Mouse (Mus musculus) midbrain, embryonic 15.5 days (tissue): ENCODE measurements around the gene Pdcd5. TPM values are rescaled to one million over a fixed set of nuclear protein-coding genes. Genes with fewer than 3 reads are reported as not detected.

Experiments
- ATAC-seq: fragments of 200-750 bp; cut with Nextera tagmentation; replicated peaks from 2 replicates; pipeline ENCODE4 v1.8.0; 2017; ENCODE audit warnings: moderate TSS enrichment
- H3K27ac ChIP-seq: fragments of 300-500 bp; sonication (generic); 2 replicates; pipeline ENCODE4 v1.5.1; 2015; ENCODE audit warnings: mild to moderate bottlenecking, inconsistent platforms
- H3K27me3 ChIP-seq: fragments of 300-500 bp; sonication (generic); replicated peaks from 2 replicates; pipeline ENCODE4 v1.6.1; 2015; ENCODE audit warnings: inconsistent platforms
- H3K36me3 ChIP-seq: fragments of 300-500 bp; sonication (generic); replicated peaks from 2 replicates; pipeline ENCODE4 v1.6.1; 2015; ENCODE audit warnings: inconsistent platforms
- H3K4me1 ChIP-seq: fragments of 300-500 bp; sonication (generic); 2 replicates; pipeline ENCODE4 v1.6.1; 2015; ENCODE audit warnings: inconsistent platforms
- H3K4me2 ChIP-seq: fragments of 300-500 bp; sonication (generic); 2 replicates; pipeline ENCODE4 v1.6.1; 2015; ENCODE audit warnings: inconsistent platforms, mild to moderate bottlenecking, moderate library complexity
- H3K4me3 ChIP-seq: fragments of 300-500 bp; sonication (generic); 2 replicates; pipeline ENCODE4 v1.5.1; 2015; ENCODE audit warnings: mild to moderate bottlenecking, inconsistent platforms
- H3K9ac ChIP-seq: fragments of 300-500 bp; sonication (generic); 2 replicates; pipeline ENCODE4 v1.6.1; 2015; ENCODE audit warnings: mild to moderate bottlenecking, inconsistent platforms
- H3K9me3 ChIP-seq: fragments of 300-500 bp; sonication (generic); 2 replicates; pipeline ENCODE4 v1.6.1; 2016; ENCODE audit warnings: inconsistent platforms
- WGBS: fragments of 180-500 bp; shearing (Covaris S2); methylation state at CpG from one replicate; pipeline ENCODE4 v1.1.7; 2015; ENCODE audit warnings: mixed read lengths; 5-methylcytosine and 5-hydroxymethylcytosine counted together
- polyA plus RNA-seq: library from polyadenylated mRNA; unstranded; fragments of >200 nt; fragmentation: Nextera tagmentation; extraction: Ambion mirVana; gene quantifications from 2 replicates; pipeline ENCODE4 v1.2.1, GENCODE M21; 2015

Gene Pdcd5
- 235 and 241 TPM in 2 replicates for polyA plus RNA-seq

DNA sequence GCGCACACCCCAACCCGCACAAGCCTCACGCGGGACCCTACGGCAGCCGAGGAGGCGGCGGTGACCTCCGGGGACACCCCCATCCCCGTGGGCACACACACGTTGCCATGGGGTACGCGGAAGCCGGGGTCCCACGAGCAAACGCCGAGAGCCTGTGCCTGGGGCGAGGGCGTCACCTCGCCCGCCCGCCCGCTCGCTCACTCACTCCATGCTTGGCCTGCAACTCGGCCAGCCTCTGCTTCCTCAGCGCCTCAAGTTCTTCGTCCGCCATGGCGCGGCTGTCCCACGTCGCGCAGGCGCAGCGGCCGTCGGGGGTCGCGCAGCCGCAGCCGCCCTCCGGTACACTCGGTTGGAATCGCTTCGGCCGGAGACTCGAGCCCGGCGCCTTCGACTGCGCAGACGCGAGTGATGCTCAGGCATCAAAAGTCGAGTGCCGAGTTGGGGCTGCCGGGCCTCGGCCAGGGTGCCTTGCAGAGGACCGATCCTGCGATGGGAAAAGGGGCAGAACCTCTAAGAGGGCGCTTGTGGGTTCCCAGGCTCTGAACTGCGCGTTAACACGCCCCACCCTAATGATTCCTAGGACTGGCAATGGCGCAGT, at the start of gene Pdcd5:
Gene Pdcd5, minus strand, starts transcription at position 421 of the 598 bp plus-strand sequence.
- Histone ChIP-seq H3K4me1 (peaks cover 14% of the 10 kb centered on the region), H3K36me3 (peaks cover 30% of the 10 kb centered on the region; the same call in 1 of the 2 replicates), H3K27me3 (no peaks in the 10 kb centered on the region), H3K9ac (peak within 1 kb of the TSS; percentile 97), H3K4me2 (peak within 1 kb of the TSS; percentile 68), H3K27ac (peak within 1 kb of the TSS; percentile 86), H3K4me3 (peak within 1 kb of the TSS; percentile 86), H3K9me3 (no peaks in the 10 kb centered on the region)
- under 1% methylated on average over 64 of the region's 64 CpGs for WGBS
- ATAC-seq, result peak; percentile 94

DNA sequence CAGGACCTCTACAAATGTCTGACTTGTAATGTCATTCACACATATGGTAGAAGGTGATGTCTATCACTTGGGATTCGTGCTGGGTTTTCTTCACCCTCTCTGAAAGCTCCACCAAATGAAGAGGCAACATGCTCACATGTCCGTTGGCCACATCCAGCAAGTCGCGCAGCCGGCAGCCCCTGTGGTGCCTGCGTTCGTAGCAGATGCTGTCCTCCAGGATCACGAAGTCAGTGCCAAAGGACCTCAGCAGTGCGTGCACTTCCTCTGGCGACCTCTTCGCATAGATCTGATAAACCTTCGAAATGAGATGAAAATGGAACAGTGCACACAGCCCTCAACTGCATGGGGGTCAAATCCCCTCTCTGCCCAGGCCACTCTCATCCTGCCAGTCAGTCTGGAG, 45.3 kb upstream of the Pdcd5 start:
- Histone ChIP-seq H3K36me3 (peaks cover 6% of the 10 kb centered on the region; the same call in 1 of the 2 replicates), H3K27me3 (no peaks in the 10 kb centered on the region), H3K9ac (no peak overlapping the region), H3K4me1 (no peaks in the 10 kb centered on the region), H3K4me2 (no peak overlapping the region), H3K27ac (no peak overlapping the region), H3K9me3 (no peaks in the 10 kb centered on the region), H3K4me3 (no peak overlapping the region)
- 90% methylated on average over 12 of the region's 12 CpGs for WGBS
- ATAC-seq, result no peak

DNA sequence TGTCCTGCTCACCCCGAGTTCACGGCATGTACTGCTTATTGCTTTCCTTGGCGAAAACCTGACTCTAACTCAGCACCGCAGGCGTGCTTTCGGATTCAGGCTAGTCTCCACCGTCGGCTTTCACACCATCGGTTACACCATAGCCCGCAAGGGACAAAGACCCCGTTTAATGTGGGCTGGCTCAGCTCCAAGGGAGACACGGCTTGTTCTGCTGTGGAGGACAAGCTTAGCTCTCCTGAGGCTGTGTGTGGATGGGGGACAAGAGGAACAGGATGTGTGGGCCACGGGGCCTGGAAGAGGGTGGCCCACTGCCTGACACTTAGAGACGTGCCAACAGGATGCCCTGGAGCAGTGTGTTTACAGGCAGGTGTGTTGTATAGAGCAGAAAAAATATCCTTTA, 44.8 kb upstream of the Pdcd5 start:
- H3K9me3 ChIP-seq, result no peaks in the 10 kb centered on the region
- no peak overlapping the region for H3K9ac ChIP-seq
- ATAC-seq, result peak; percentile 44; the same call in 1 of the 2 replicates
- H3K4me3 ChIP-seq, result no peak overlapping the region
- H3K4me1 ChIP-seq, result no peaks in the 10 kb centered on the region
- H3K4me2 ChIP-seq, result no peak overlapping the region
- 60% methylated on average over 14 of the region's 14 CpGs for WGBS
- H3K27ac ChIP-seq, result no peak overlapping the region
- H3K27me3 ChIP-seq, result no peaks in the 10 kb centered on the region
- peaks cover 6% of the 10 kb centered on the region; the same call in 1 of the 2 replicates for H3K36me3 ChIP-seq

DNA sequence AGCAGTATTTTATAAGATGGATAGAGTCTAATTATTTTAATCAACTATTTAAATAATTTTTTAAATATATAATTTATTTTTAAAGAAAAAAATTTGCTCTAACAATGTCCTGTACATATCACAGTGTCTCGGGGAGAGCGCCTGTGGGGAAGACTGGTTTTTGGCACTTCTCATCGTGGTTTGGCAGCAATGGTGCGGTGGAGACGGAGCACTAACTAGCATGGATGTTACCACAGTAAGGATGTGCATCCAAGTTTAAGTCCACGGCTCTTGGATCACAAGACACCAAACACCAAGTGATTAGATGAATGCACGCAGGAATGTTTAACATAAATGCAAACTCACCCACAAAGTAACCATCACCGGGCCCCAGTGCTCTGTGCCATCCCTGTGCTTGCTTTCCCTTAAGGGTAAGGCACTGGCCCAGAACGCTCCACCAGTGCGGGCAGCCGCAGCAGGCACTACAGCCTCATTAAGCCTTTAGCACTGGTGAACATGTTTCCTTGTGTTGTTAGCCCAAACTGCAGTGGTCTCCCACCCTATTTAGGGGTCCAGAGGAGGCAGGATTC, 41.5 kb upstream of the Pdcd5 start:
- no peaks in the 10 kb centered on the region for H3K27me3 ChIP-seq
- H3K4me1 ChIP-seq, result peaks cover 10% of the 10 kb centered on the region
- peaks cover 6% of the 10 kb centered on the region; the same call in 1 of the 2 replicates for H3K36me3 ChIP-seq
- no peaks in the 10 kb centered on the region for H3K9me3 ChIP-seq
- H3K27ac ChIP-seq, result no peak overlapping the region
- H3K4me2 ChIP-seq, result no peak overlapping the region
- no peak for ATAC-seq
- no peak overlapping the region for H3K9ac ChIP-seq
- WGBS, result 86% methylated on average over 11 of the region's 11 CpGs
- H3K4me3 ChIP-seq, result no peak overlapping the region

DNA sequence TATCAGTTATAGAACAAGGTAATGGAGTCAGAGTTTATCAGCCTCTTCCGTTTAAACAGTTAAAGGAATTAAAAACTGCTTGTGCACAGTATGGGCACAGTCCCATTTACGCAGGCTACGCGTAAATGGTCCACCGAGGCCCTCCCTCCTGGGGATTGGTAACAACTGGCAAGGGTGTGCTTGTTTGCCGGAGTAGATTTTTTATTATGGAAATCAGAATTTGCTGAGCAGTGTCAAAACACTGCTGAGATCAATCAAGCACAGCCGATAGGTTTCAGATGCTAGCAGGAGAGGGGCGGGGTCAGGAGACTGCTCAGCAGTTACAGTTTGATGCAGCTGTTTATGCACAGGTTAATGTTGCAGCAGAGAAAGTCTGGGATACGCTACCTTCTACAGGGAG, 41.0 kb upstream of the Pdcd5 start:
- ATAC-seq, result no peak

DNA sequence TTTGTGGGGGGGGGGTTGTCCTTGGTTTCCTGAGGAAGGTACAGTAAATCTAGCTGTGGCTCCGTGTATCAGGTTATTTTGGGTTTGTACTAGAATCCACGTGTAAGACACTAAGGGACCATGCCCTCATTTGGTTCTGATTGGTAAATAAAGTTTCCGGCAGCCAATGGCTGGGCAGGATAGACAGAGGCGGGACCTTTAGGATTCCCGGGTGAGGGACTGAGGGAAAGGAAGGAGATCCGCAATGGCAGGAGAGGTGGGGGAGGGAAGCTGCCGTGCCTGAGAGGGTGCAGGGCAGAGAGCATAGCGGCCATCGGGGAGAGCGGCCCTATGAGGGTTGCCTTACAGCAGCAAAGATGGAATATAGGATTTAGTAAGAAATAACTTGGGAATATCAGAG, 39.9 kb upstream of the Pdcd5 start:
- Histone ChIP-seq H3K9ac (no peak overlapping the region), H3K4me1 (peaks cover 13% of the 10 kb centered on the region), H3K4me2 (peak overlapping the region; percentile 14; the same call in 1 of the 2 replicates), H3K27me3 (no peaks in the 10 kb centered on the region), H3K27ac (no peak overlapping the region), H3K9me3 (no peaks in the 10 kb centered on the region), H3K36me3 (peaks cover 6% of the 10 kb centered on the region; the same call in 1 of the 2 replicates), H3K4me3 (no peak overlapping the region)
- no peak for ATAC-seq
- WGBS, result 28% methylated on average over 10 of the region's 10 CpGs

More for the DNA sequence above, 41.0 kb upstream of the Pdcd5 start:
- Histone ChIP-seq H3K4me1 (peaks cover 13% of the 10 kb centered on the region), H3K9me3 (no peaks in the 10 kb centered on the region), H3K36me3 (peaks cover 6% of the 10 kb centered on the region; the same call in 1 of the 2 replicates), H3K9ac (no peak overlapping the region), H3K4me3 (no peak overlapping the region), H3K4me2 (no peak overlapping the region), H3K27me3 (no peaks in the 10 kb centered on the region), H3K27ac (no peak overlapping the region)
- WGBS, result 43% methylated on average over 9 of the region's 9 CpGs

DNA sequence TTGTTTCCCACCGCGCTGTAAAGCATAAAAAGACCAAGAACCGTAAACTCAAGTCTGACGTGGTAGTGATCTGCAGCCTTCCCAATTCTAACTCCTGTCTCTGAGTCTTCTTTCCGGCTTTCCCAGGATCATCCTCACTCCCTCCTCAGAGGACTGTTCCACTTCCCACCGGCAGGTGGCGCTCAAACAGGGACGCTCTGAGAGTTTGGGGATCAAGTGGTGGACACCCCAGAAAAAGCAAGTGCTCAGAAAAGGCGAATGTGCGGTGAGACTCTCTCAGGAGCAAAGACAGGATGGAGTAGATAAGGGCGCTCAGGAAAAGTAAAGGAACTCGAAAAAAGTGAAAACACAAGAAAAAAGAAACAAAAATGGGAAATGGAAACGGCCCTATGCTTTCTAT, 39.4 kb upstream of the Pdcd5 start:
- Histone ChIP-seq H3K27ac (no peak overlapping the region), H3K9ac (no peak overlapping the region), H3K9me3 (no peaks in the 10 kb centered on the region), H3K4me2 (peak overlapping the region; percentile 14; the same call in 1 of the 2 replicates), H3K4me3 (no peak overlapping the region), H3K36me3 (peaks cover 6% of the 10 kb centered on the region; the same call in 1 of the 2 replicates), H3K27me3 (no peaks in the 10 kb centered on the region), H3K4me1 (peaks cover 13% of the 10 kb centered on the region)
- WGBS, result 32% methylated on average over 13 of the region's 13 CpGs
- no peak for ATAC-seq

DNA sequence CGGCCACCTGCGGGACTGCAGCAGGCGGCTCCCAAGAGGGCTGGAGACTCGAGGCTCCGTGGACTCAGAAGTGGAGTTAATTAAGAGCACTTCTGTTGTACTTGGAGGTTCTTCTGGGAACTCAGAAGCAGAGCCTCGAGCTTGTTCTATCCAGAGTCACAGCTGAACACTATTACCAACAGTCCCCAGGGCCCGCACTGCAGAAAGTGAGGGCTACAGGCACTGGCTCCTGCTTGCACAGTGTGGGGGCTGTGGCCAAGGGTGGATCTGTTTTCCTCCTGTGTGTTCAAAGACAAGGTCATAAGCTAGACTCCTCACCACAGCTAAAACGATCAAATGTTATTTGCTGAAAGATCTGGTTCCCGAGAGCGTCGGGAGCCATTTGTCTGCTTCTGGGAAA, 38.9 kb upstream of the Pdcd5 start:
- H3K4me3 ChIP-seq, result no peak overlapping the region
- no peak; the same call in 1 of the 2 replicates for ATAC-seq
- no peaks in the 10 kb centered on the region for H3K9me3 ChIP-seq
- peaks cover 6% of the 10 kb centered on the region; the same call in 1 of the 2 replicates for H3K36me3 ChIP-seq
- H3K9ac ChIP-seq, result no peak overlapping the region
- no peak overlapping the region for H3K4me2 ChIP-seq
- no peak overlapping the region for H3K27ac ChIP-seq
- WGBS, result 68% methylated on average over 11 of the region's 11 CpGs
- H3K27me3 ChIP-seq, result no peaks in the 10 kb centered on the region
- peaks cover 13% of the 10 kb centered on the region for H3K4me1 ChIP-seq

DNA sequence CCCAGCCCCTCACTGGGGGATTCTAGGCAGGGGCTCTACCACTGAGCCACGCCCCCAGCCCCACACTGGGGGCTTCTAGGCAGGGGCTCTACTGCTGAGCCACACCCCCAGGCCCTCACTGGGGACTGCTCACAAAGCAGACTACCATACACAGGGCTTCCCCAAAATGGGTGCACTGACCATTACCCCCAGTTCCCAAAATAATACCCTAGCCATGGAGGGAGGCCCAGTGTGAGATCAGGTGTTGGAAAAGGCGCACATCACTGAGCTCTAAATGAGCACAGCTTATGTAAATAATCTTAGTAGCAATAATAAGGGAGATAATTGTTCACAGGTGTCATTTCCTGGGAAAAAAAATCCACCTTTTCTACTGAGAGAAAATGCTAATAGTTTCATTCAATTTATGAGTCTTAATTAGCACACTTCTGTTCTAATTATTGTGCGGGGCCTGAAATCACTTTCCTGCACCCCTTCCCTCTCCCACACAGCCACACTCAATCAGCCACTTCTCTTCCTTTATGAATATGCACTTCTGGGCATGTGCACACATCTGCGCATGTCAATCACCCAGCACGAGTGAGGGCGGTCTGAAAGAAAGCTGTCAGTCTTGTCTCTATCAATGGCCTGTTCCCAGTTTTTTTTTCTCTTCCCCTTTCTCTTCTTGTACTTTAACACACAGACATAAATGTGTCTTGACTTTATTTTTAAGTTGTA, 36.2 kb upstream of the Pdcd5 start:
- H3K27ac ChIP-seq, result peak overlapping the region; percentile 34; the same call in 1 of the 2 replicates
- no peaks in the 10 kb centered on the region for H3K9me3 ChIP-seq
- H3K27me3 ChIP-seq, result no peaks in the 10 kb centered on the region
- WGBS, result 48% methylated on average over 6 of the region's 6 CpGs
- 0 out of 2 replicates have a peak, but pooled peaks have one; percentile 22 for ATAC-seq
- H3K9ac ChIP-seq, result no peak overlapping the region
- no peak overlapping the region for H3K4me3 ChIP-seq
- no peaks in the 10 kb centered on the region for H3K36me3 ChIP-seq
- H3K4me1 ChIP-seq, result peaks cover 13% of the 10 kb centered on the region
- peak overlapping the region; percentile 10; the same call in 1 of the 2 replicates for H3K4me2 ChIP-seq

DNA sequence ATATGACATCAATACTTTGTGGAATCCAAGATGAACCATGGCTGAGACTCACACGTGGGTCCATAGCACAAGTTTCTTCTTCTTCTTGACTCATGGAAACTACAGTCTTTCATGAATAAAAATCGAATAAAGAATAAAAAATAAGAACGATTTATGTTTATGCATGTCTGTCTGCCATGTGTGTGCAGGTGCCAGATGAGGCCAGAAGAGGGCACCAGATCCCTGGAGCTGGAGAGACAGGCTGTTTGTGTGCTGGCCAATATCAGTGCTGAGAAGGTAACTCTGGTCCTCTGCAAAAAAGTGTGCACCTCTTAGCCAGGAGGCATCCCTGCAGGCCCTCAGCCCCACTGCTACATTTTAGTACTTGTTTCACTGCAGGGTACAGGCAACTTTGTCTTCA, 34.2 kb upstream of the Pdcd5 start:
- Histone ChIP-seq H3K27ac (no peak overlapping the region), H3K4me1 (peaks cover 13% of the 10 kb centered on the region), H3K4me3 (no peak overlapping the region), H3K4me2 (no peak overlapping the region), H3K27me3 (no peaks in the 10 kb centered on the region), H3K9ac (no peak overlapping the region), H3K36me3 (no peaks in the 10 kb centered on the region), H3K9me3 (no peaks in the 10 kb centered on the region)
- WGBS, result 72% methylated on average over 3 of the region's 3 CpGs
- no peak for ATAC-seq

DNA sequence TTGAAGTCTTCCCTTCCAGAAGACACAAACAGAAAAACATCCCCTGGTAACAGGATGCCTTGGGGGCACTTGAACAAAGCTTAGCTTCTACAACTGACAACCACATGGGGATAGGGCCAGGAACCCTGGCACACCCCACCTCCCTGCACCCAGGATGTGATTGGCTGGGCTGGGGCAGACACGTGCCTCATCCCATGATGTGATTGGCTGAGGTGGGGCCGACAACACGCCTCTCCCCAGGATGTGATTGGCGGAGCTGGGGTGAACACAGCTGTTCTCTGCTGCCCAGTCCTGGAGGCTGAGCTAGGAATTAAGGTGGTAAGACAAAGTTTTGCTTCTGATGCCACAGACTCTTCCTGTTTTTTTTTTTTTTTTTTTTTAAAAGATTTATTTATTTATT, 31.7 kb upstream of the Pdcd5 start:
- no peak for ATAC-seq
- no peak overlapping the region for H3K4me3 ChIP-seq
- H3K4me2 ChIP-seq, result no peak overlapping the region
- H3K27me3 ChIP-seq, result no peaks in the 10 kb centered on the region
- no peaks in the 10 kb centered on the region for H3K36me3 ChIP-seq
- H3K9ac ChIP-seq, result no peak overlapping the region
- no peaks in the 10 kb centered on the region for H3K9me3 ChIP-seq
- WGBS, result 83% methylated on average over 4 of the region's 4 CpGs
- peaks cover 4% of the 10 kb centered on the region; the same call in 1 of the 2 replicates for H3K4me1 ChIP-seq
- no peak overlapping the region for H3K27ac ChIP-seq
